Mouse (Mus musculus) bone marrow, adult 2 months (tissue): Measurements from ENCODE around the gene Wdr38. TPM values are rescaled to one million over a fixed set of nuclear protein-coding genes. Genes with fewer than 3 reads are reported as not detected.

Experiments
- H3K27ac ChIP-seq: fragments of 200-500 bp; 2 replicates; pipeline ENCODE4 v1.5.1; 2012; ENCODE audit warnings: low read depth, mild to moderate bottlenecking, control low read depth, inconsistent platforms, low read length; ENCODE audit not compliant: control insufficient read depth, poor library complexity, insufficient read depth
- H3K4me1 ChIP-seq: fragments of 200-500 bp; 2 replicates; pipeline ENCODE4 v1.6.1; 2011; ENCODE audit warnings: low read length; ENCODE audit not compliant: control insufficient read depth, insufficient read depth
- H3K4me3 ChIP-seq: fragments of 200-500 bp; replicated peaks from 2 replicates; pipeline ENCODE3; 2011; ENCODE audit warnings: mild to moderate bottlenecking, low read depth, low read length, control low read depth; ENCODE audit not compliant: control insufficient read depth
- CTCF ChIP-seq: fragments of 200-500 bp; IDR thresholded peaks from 2 replicates; pipeline ENCODE4 v1.5.1; 2011; ENCODE audit warnings: low read length, control low read depth; ENCODE audit not compliant: control insufficient read depth, insufficient read depth
- POLR2A ChIP-seq: fragments of 200-500 bp; IDR thresholded peaks from 2 replicates; pipeline ENCODE4 v1.6.1; 2011; ENCODE audit warnings: low read depth, mild to moderate bottlenecking, control low read depth, low read length, borderline replicate concordance; ENCODE audit not compliant: control insufficient read depth
- WGBS: fragments of 180-500 bp; shearing (Covaris S2); methylation state at CpG from one replicate; pipeline ENCODE4 v1.1.7; 2018; 5-methylcytosine and 5-hydroxymethylcytosine counted together
- polyA plus RNA-seq: library from polyadenylated mRNA; stranded (reverse); fragments of >200 nt; gene quantifications from 2 replicates; pipeline ENCODE4 v1.2.4, GENCODE M21; 2011; ENCODE audit warnings: low replicate concordance; ENCODE audit not compliant: missing spikeins, insufficient read depth, insufficient read length

The Wdr38 gene
- polyA plus RNA-seq, 1 experiment: 2.0 TPM

DNA sequence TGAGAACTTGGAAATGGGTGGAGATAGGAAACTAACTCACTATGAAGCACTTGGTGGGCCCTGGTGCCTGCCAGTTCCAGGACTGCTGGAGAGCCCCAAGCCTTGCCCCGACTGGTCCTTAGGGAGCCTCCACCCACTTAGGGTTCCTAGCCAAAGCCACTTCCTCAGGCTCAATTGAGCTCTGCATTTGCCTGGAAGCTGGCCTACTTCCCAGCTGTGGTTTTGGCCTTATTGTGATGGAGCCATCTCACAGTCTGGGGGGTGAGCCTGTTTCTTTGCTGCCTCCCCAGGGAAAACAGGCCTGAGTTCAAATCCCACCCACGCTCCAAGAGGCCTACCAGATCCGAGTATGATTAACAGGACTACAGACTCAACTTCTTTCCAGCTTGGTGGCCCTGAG, 10.7 kb upstream of the Wdr38 start:
- H3K4me3 ChIP-seq: no peak overlapping the region
- H3K4me1 ChIP-seq: peaks cover 2% of the 10 kb centered on the region; the same call in 1 of the 2 replicates
- TF ChIP-seq CTCF (no peak), POLR2A (no peak)
- no peak overlapping the region for H3K27ac ChIP-seq
- WGBS: 56% methylated on average over 3 of the region's 3 CpGs

DNA sequence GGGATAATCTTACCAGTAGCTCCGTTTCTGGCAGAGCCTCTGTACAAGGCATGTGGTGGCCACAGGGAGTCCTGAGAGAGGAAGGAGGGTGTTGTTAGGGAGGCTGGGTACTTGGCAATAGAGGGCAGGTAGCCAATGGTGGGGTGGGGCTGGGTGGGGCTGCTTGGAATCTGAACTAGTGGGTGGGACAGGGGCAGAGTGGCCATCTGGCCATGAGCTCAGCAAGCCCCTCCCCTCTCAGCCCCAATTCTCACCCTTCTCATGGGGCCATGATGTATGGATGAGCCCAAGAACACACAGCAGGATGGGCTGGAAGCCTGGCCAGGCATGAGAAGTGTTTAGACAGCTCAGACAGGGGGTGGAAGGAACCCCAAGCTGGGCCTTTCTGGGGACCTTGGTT, 9.9 kb upstream of the Wdr38 start:
- Histone ChIP-seq H3K4me1 (peaks cover 2% of the 10 kb centered on the region; the same call in 1 of the 2 replicates), H3K27ac (no peak overlapping the region), H3K4me3 (no peak overlapping the region)
- 54% methylated on average over 1 of the region's 1 CpGs for WGBS
- TF ChIP-seq CTCF (no peak), POLR2A (no peak)

DNA sequence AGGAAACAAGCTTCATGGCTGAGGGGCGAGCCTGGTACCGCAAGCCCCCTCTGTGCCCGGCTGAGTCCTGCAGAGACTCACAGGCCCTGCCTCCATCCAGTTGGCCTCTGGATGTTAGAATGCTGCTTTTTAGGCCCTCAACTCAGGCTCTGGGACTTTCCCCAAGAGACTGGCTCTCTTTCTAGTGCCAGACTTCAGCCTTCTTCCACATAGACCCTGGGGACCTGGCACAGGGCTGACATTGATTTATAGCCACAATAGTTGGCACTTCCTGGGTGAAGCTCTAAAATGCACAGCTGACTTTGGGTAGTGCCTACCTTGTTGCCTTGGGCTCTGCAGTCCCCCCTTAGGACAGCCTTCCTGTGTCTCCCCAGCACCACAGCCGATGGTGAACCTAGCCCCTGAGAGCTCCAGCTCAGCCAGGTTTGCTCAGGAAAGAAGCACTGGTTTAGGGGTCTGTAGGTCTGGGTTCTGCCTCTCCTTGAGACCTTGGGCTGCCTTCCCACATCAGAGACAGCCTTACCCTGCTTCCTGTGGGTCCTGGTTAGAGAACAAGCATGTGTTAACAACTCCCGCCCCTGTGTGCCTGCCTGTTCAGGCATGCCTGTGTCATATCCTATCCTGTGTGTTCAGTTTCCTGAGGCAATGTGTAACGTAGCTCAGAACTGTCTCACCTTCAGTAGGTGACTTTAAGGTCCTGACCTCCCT, 9.3 kb upstream of the Wdr38 start:
- TF ChIP-seq POLR2A: no peak
- TF ChIP-seq CTCF: no peak
- peaks cover 2% of the 10 kb centered on the region; the same call in 1 of the 2 replicates for H3K4me1 ChIP-seq
- no peak overlapping the region for H3K27ac ChIP-seq
- H3K4me3 ChIP-seq: no peak overlapping the region
- 48% methylated on average over 6 of the region's 6 CpGs for WGBS

DNA sequence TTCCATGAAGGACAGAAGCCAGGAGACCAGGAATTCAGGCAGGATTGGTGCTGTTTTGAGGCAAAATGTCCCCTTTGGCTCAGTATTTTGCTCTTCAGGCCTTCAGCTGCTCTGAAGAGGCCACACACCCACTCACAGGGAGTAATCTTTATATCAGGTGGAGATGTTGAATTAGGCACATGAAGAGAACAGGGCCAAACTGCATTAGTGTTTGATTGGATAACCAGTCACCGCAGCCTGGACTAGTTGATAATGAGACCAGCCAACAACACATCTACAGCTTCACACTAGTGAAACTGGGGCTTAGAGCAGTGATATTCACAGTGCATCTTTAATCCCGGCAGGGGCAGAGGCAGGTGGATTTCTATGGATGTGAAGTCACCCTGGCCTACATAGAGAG, 8.3 kb upstream of the Wdr38 start:
- TF ChIP-seq POLR2A (no peak), CTCF (no peak)
- Histone ChIP-seq H3K4me3 (no peak overlapping the region), H3K27ac (no peak overlapping the region), H3K4me1 (peaks cover 2% of the 10 kb centered on the region; the same call in 1 of the 2 replicates)
- 72% methylated on average over 2 of the region's 2 CpGs for WGBS

DNA sequence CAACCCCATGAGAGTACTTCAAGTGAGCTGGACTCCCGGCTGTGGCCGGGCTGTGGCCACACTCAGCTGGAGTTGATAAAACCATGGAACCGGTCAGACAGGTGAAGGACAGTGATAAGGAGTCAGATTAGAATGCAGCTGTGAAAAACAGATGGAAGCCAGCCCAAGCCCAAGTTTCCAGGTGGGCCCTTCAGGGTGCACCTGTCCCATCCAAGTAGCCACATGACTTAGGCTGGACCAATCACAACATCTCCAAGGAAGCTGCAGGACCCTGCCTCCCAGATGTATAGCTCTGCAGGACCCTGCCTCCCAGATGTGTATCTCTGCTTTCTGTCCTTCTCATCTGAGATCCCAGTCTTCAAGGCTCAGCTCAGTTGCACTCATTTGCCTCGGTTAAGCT, 5.3 kb upstream of the Wdr38 start:
- H3K4me3 ChIP-seq: no peak overlapping the region
- WGBS: 59% methylated on average over 4 of the region's 4 CpGs
- no peak for TF ChIP-seq POLR2A
- no peak for TF ChIP-seq CTCF
- peaks cover 2% of the 10 kb centered on the region; the same call in 1 of the 2 replicates for H3K4me1 ChIP-seq
- H3K27ac ChIP-seq: no peak overlapping the region

DNA sequence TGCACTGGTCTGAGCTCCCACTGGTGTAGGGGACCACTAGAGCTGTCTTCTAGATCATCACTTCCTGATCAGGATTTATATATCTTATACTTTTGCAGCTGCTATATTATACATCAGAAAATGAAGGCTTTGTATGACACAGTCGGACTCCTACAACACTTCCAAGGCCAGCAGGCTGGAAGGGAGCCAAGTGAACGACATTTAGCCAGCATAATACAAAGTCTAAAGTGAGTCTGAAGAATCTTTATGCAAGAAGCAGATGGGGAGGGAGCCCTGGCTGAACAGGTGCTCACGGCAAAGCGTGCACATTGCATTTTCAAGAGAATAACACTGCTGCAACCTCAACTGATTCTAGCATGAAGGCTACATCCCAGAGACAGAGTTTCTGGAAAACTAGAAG, 4.8 kb upstream of the Wdr38 start:
- Histone ChIP-seq H3K27ac (no peak overlapping the region), H3K4me3 (no peak overlapping the region), H3K4me1 (peaks cover 2% of the 10 kb centered on the region; the same call in 1 of the 2 replicates)
- no peak for TF ChIP-seq CTCF
- TF ChIP-seq POLR2A: no peak
- WGBS: 75% methylated on average over 4 of the region's 4 CpGs

DNA sequence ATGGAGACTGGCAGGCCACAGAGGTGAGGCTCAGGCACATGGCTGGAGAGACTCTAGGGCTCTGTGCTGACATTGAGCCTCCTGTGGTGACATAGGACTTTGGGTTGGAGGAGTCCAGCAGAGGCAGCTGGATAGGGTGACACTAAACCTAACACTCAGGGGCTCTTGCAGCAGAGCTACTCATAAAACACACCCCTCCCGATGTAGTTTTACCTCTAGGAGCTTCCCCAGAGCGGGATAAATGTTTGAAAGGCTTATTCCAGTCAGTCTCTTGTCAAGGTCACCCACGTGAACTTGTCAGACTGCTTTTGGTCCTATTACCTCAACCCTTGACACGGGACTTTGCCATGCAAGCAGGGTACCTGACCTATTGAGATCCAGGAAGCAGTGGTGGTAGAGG, 2.1 kb downstream of the Wdr38 start:
- Histone ChIP-seq H3K27ac (no peak overlapping the region), H3K4me1 (peaks cover 1% of the 10 kb centered on the region; the same call in 1 of the 2 replicates), H3K4me3 (no peak overlapping the region)
- TF ChIP-seq CTCF: no peak
- TF ChIP-seq POLR2A: no peak
- WGBS: 63% methylated on average over 4 of the region's 4 CpGs

DNA sequence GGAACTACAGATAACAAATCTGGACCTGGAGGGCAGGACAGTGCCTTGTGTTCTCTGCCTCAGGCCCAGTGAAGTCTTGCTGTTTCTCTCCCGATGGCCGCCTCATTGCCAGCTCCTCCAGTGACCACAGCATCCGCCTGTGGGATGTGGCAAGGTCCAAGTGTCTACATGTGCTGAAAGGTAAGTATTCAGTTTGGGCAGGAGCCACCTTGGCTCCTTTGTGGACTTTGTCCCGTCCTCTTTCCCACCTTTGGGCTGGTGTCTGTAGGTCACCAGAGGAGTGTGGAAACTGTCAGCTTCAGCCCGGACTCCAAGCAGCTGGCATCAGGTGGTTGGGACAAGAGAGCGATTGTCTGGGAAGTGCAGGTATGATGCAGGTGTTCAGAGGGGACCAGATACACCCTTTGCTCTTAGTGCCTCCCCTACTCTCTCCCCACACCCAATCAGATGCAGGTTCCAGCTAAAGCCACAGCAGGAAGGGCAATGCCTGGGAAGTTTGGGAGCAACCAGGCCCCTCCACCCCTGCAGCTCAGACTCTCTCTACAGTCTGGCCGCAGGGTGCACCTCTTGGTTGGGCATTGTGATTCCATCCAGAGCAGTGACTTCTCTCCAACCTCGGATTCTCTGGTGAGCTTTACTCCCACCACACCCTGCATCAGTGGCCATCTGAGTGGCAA, 2.8 kb downstream of the Wdr38 start:
- Histone ChIP-seq H3K4me3 (no peak overlapping the region), H3K4me1 (peaks cover 1% of the 10 kb centered on the region; the same call in 1 of the 2 replicates), H3K27ac (no peak overlapping the region)
- TF ChIP-seq CTCF (no peak), POLR2A (no peak)
- WGBS: 65% methylated on average over 8 of the region's 8 CpGs

DNA sequence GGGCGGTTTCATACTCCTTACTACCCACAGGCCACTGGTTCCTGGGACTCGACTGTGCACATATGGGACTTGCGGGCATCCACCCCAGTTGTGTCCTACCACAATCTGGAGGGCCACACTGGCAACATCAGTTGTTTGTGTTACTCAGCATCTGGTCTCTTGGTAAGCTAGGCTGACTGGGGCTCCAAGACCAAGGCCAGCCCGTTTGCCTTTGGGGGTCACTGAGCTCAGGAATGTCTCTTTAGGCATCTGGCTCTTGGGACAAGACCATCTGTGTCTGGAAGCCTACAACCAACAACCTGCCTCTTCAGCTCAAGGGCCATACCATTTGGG, 3.3 kb downstream of the Wdr38 start:
- H3K4me1 ChIP-seq: peaks cover 1% of the 10 kb centered on the region; the same call in 1 of the 2 replicates
- 81% methylated on average over 4 of the region's 4 CpGs for WGBS
- TF ChIP-seq CTCF (no peak), POLR2A (no peak)

More for the DNA sequence above, 3.3 kb downstream of the Wdr38 start:
- no peak overlapping the region for H3K4me3 ChIP-seq
- H3K27ac ChIP-seq: no peak overlapping the region
